Mouse (Mus musculus) mature B cell (primary cell): ENCODE measurements around the gene Trabd.

ENCODE experiments used
- in situ Hi-C: fragments of 300-500 bp; cut with MboI; formaldehyde crosslinking; loops from 2 replicates; pipeline ENCODE4 v1.14.3; 2019

The Trabd gene

GRCm38 (mm10) chr15:89074613-89075477, at the start of gene Trabd:
TSS of gene Trabd (plus strand) at chr15:89075124.
- in situ Hi-C loops, result no loop called here

DNA sequence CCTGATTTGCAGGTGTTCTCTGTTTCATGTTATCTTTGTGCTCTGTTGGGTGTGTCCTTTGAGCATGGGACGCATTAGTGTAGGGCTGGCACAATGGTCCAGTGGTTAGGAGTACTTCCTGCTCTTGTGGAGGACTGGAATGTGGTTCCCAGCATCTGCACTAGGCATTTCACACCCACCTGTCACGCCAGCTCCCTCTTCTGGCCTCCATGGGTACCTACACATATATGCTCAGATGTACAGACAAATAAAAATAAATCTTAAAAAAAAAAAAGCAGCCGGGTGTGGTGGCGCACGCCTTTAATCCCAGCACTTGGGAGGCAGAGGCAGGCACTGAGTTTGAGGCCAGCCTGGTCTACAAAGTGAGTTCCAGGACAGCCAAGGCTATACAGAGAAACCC, 30.5 kb upstream of the Trabd start:
- in situ Hi-C loops, result no loop called here

GRCm38 (mm10) chr15:89046356-89046755, 28.6 kb upstream of the Trabd start:
- in situ Hi-C loops, result no loop called here

DNA sequence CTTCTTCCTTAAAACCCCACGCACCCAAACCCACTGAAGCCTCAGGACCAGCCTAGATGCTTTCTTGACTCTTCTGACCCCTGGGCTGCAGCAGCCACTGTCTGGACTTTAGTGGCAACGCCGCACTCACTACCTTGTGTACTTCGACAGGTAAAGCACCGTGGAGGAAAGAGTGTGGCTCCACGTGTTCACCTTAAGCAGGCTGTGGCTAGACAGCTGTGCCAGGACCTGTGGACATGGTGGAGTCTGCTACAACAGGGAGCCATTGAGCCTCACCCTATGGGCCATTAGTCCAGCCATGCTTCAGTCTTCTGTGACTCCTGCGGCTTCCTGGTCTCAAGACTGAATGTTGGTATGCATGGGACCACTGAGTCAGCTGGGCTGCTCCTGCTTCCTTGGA, 20.3 kb upstream of the Trabd start:
- in situ Hi-C loops, result no loop called here

- in situ Hi-C loops, result no loop called here
Measured at GRCm38 (mm10) chr15:89058736-89059135, 16.2 kb upstream of the Trabd start.

DNA sequence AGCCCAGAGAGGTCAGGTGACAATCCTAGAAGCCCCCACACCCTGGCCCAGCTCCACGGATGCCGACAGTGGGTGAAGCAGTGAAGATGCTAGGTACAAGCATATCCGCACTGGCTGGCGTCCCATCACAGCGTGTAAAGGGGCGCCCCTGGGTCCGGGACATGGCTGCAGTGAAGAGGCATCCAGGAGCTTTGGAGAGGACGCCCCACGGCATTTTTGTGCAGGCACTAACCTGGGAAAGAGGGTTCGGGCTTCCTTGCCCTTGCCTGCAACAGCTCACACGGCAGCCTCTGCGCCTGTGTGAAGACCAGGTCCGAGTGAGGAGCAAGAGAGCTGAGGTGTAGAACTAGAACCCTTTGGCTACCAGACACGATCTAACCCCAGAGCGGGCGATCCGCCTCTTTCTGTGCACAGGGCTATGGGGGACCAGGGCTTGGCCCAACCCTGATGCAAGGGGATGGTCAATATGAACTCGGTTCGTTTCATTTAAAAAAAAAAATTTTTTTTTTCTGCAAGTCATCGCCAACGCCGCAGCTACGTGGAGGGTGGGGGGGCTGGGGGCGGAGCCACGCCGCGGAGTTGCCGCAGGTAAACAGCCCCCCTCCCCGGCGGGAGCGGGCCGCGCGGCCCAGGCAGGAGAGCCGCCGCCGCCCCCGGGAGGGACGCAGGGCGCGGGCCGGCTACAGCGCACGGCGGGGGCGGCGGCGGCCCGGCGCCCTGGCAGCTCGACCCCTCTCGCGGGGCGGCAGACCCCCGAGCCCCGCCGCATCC, 15.6 kb upstream of the Trabd start, which contains the start of gene Panx2:
Panx2 (plus strand) TSS at position 574 of the 771 bp plus-strand sequence.
- in situ Hi-C loops, result no loop called here

DNA sequence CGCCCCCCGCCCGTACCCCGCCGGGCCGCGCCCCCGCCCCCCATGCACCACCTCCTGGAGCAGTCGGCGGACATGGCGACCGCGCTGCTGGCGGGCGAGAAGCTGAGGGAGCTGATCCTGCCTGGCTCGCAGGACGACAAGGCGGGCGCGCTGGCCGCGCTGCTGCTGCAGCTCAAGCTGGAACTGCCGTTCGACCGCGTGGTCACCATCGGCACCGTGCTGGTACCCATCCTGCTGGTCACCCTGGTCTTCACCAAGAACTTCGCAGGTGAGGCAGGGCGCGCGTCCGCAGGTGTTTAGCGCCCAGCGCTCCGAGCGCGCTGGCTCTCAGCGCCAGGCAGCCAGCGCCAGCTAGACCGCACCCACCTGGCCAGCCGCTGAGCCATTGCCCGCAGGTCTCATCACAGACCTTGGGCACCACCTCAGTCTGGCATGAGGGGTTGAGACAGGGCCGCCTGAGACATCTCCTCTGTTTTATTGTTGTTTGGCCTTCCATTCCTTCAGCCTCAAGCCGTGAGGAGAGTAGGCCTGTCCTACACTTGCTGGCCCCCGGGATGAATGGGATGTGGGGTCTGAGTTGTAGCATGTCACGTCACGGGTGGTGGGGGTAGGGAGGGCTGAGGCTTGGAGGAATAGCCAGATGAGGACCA, 14.8 kb upstream of the Trabd start:
- in situ Hi-C loops, result no loop called here

- in situ Hi-C loops, result no loop called here
Measured at GRCm38 (mm10) chr15:89060811-89061460, 14.0 kb upstream of the Trabd start.

DNA sequence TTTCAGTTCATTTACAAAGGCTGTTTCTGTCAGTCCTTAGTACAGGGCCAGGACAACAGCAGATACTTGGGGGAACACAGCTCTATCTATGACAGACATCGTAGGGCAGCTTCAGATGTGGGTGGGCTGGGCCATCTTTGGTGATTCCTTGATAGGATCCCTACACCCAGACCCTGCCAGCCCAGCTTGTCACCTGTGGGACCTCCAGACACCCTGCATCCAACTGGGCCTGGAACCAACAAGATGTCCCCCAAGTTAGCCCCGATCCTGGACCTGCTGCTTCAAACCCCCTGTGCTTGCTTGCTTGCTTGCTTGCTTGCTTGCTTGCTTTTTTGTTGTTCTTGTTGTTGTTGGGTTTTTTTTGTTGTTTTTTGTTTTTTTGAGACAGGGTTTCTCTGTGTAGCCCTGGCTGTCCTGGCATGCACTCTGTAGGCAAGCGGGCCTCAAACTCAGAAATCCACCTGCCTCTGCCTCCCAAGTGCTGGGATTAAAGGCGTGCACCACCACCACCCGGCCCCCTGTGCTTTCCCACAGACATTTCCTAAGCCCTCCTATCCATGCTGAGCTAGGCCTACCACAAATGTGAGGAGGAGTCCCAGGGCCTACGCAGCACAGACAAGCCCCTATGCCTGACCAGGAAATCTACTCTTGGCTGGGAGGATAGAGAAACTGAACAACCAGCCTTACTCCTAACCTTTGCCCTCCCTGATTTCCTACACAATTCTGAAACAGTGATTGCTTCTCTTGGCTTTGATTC, 13.0 kb upstream of the Trabd start:
- in situ Hi-C loops, result no loop called here

DNA sequence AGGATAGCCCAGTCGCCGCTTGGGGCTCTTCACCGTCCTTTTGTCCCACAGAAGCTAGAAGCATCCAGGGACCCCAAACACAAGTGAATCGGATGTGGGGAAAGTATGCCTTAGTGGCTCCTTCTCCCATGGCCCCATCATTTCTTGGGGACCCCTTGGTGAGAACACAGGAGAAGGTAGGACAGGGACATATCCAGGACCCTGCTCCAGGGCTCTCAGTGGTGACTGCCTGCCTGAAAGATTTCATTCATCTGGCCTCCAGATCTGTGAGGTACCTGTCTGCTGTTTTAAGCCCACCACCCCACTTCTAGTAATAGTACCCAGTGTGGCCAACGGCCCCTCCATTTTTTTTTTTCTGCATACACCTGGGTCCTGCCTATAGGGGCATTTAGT, 12.4 kb upstream of the Trabd start:
- in situ Hi-C loops, result no loop called here

- in situ Hi-C loops, result no loop called here
Measured at GRCm38 (mm10) chr15:89063001-89063400, 11.9 kb upstream of the Trabd start.

DNA sequence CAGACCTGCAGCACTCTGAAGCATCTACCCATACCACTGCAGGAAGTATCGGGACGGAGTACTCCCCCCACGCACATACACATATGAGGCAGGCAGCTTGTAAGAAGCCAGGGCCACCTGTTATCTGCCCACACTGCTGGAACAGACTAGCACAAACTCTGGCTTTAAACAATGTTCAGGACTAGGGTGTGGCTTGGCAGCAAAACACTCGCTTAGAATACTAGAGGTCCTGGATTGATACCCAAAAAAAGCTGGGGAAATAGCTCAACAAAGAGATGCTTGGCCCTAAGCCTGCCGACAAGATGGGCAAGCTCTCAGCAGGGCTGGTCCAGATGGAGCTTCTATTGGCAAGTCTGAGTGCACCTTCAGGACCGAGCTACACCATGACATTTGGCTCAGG, 11.4 kb upstream of the Trabd start:
- in situ Hi-C loops, result no loop called here

GRCm38 (mm10) chr15:89064891-89065290, 10.0 kb upstream of the Trabd start:
- in situ Hi-C loops, result no loop called here

- in situ Hi-C loops, result no loop called here
Measured at GRCm38 (mm10) chr15:89067609-89068008, 7.3 kb upstream of the Trabd start.

DNA sequence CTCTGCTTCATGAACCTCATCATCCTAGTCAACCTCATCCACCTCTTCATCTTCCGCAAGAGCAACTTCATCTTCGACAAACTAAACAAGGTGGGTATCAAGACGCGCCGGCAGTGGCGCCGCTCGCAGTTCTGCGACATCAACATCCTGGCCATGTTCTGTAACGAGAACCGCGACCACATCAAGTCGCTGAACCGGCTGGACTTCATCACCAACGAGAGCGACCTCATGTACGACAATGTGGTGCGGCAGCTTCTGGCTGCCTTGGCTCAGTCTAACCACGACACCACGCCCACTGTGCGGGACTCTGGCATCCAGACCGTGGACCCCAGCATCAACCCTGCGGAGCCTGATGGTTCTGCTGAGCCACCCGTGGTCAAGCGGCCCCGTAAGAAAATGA, 6.7 kb upstream of the Trabd start:
- in situ Hi-C loops, result no loop called here

GRCm38 (mm10) chr15:89069336-89069840, 5.5 kb upstream of the Trabd start:
- in situ Hi-C loops, result no loop called here

DNA sequence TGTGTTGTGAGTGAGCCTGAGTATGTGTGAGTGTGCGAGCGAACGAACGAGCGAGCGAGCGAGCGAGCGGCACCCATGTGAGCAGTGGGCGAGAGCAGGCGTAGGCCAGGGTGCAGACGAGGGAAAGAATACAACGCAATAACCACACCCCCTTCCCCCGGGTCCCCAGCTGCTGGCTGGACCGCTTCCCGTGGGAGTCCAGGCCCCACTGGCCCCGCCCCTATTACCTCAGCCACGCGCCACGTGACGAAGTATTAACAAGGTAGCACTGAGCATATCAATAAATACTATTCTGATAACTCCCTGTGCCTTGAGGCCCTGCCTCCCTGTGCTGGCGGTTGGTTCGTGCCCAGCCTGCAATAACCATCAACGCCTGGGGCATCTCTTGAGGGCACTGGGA, 4.3 kb upstream of the Trabd start:
- in situ Hi-C loops, result no loop called here

DNA sequence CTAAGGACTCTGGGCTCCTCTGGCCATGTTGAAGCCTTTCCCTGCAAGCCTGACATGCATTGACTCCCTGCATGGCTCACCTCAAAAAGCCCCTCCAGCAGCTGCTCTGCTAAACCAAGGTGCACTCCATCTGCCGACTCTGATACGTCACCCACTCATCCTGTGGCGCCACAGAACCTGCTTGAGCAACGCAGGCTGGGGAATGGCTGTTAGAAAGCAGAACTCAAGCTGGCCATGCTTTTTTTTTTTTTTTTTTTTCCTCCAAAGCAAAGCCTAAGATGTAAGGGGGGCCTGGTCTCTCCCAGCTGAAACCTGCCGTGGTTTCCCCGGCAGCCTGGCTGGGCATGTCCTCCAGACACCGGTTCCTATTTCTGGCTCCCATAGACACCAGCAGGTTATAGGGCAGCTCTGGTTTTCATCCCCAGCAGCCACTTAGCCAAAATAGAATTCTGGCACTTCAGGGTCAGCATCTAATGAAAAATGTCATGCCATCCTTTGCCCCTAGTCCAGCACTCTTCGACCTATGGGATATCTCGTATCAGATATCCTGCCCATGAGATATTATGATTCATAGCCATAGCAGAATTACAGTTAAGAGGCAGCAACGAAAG, 826 bp upstream of the Trabd start:
- in situ Hi-C loops, result no loop called here

GRCm38 (mm10) chr15:89075478-89076147, 689 bp downstream of the Trabd start:
- in situ Hi-C loops, result no loop called here

- in situ Hi-C loops, result no loop called here
Measured at GRCm38 (mm10) chr15:89076156-89076731, 1.3 kb downstream of the Trabd start.
